Mouse (Mus musculus) left cerebral cortex, postnatal 36 days (tissue): Measurements from ENCODE around the gene Spata17. TPM values are rescaled to one million over a fixed set of nuclear protein-coding genes. Genes with fewer than 3 reads are reported as not detected.
A peak's percentile ranks its signal among the peaks of the same experiment; 100 is the strongest.
"Not testable (repeated sequence)": the region's sequence is repeated elsewhere in the genome, so short reads cannot be mapped to it uniquely, and the experiment has no call there.

Source experiments
- DNase-seq, 2 experiments: peaks; one replicate each; pipeline ENCODE4 v3.0.0; 2021 to 2022; ENCODE audit warnings: low spot score in 2 of 2, mixed read lengths in 1 of 2
- intact Hi-C: fragments of 180-260 bp; cut with DNase I; formaldehyde crosslinking; loops from one replicate; pipeline ENCODE4 v1.15.1; 2025
- total RNA-seq, 2 experiments: library from RNA; stranded (reverse); gene quantifications; 2 replicates each; pipeline ENCODE4 v1.2.3; 2021

Gene Spata17
- total RNA-seq, 2 experiments from 2014 or later, result 0.64 TPM; not detected in 1

DNA sequence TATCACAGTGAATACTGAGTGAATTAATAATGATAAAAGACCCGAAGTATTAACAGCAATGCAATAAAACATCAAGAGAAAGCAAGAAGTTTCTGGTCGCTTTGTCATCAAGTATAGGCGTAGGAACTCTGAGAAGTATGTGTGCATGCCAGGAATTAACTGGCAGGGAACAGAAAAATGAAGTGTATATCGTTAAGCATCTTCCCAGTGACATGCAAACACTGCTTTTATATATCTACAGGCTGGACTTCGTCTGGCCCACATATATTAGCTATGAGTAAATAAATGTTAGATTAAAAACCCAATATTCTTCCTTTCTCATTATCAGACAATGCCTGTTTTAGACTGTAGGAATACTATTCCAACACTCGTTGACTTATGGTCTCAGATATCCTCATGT is 9.8 kb downstream of the Spata17 start:
- intact Hi-C loops, result no loop called here
- DNase-seq, result no peak

DNA sequence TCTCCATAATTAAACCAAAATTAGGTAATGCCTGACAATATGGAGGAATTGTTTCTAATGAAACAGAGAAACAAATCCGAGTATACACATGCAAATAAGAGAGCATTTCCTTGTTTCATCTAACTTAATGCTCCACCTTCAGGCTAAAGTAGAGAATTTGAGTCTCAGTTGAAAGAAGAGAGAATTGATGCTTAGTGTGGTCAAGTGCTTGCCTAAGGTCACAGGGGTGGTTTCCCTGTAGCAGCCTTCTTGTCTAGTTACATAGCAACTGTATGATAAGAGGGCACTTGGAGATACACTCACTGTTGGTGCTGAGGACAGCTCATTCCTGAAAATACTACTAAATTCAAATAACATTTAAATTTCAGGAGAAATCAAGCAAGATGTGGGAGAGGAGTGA is 36.7 kb downstream of the Spata17 start:
- intact Hi-C loops, result no loop called here
- no peak for DNase-seq

DNA sequence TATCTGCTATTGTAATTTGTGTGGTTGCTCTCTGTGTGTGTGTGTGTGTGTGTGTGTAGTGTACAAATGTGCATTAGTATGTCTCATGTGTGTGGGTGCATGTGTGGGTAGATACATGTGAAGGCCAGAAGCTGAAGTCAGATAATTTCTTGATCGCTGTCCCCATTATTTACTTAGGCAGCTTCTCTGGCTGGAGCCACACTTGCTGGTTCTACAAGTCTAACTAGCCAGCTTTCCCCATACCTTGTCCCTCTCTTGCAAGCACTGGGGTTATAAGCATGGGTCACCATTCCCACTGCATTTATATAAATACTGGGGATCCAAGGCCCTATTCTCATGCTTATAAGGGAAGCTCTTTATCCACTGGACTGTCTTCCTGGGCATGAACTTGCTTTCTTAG is 39.3 kb downstream of the Spata17 start:
- intact Hi-C loops, result no loop called here
- no peak for DNase-seq

DNA sequence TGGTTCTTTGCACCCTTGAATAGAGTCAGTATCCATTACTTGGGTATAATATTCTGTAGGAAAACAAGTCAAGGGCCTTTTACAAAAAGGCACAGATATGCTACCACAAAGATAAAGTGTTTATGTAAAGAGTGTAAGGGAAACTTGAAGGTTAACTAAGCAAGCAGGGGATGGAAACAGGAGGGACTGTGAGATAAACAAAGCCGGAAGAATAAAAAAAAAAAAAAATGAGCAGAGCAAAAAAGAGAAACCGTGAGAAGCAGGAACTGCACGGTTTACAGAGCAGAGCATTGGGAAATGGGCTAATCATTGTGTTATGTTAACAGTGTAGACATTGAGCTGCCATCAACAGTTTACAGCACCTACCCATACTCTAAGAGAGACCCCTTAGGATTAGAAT is 44.9 kb downstream of the Spata17 start:
- no peak for DNase-seq
- intact Hi-C loops, result no loop called here

GRCm38 (mm10) chr1:187169646-187170045 is 45.6 kb downstream of the Spata17 start:
- DNase-seq, result no peak
- intact Hi-C loops, result no loop called here

DNA sequence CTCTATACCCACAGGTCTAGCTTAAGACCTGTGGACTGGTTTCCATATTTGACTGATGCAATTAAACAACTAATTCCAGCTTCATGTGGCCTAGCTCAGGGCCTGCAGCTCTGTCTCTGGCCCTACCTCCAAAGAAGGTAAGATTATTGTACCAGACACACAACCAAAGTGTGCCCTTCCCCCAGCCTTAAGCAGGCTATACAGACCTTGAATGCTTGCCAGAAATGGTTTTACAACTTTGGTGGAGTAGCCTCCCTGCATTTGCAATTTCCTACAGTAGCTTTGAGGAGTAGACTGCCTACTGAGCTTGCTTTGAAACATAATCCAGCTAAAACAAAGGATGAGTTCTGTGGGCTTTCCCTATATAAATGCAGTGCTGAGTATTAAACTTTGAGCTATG is 51.7 kb downstream of the Spata17 start:
- intact Hi-C loops, result no loop called here
- DNase-seq, result no peak

DNA sequence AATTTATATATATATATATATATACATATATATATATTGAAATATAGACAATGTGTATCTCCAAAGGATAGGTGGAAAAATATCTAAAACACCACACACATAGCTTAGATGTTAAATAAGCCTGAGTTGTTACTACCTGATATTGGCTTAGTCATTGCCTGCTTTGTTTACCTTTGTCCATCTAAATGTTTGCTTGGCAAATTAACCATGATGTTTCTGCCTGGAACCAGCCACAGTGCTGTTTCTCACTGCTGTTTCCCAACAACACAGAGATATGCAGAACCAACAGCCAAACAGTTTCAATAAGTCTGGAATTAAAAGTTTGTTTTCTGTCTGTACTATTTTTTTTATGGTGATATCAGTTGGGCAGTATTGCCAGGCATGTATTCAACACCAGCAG is 59.6 kb downstream of the Spata17 start:
- DNase-seq, result no peak
- intact Hi-C loops, result no loop called here

- intact Hi-C loops, result no loop called here
- no peak for DNase-seq
Measured at GRCm38 (mm10) chr1:187153681-187154080, 61.6 kb downstream of the Spata17 start.

- DNase-seq, result no peak
- intact Hi-C loops, result no loop called here
Measured at GRCm38 (mm10) chr1:187152571-187152970, 62.7 kb downstream of the Spata17 start.

DNA sequence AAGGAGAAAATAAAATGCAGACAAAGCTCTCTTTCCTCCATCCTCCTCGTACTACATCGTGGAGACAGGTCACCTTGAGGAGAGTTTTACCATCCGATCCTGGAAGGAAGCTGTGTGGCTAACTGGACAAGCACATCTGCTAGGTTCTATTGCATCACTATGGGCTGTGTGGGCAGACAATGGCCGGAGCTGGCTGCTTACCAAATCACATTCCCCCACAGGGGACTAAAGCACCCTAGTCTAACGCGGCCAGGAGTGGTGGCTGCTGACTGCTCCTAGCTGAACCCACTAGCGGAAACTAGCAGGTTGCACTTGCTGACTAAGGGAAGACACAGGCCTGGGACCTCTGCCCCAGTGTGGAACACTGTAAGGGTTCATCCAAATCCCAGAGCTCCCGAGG is 72.3 kb downstream of the Spata17 start:
- DNase-seq, result no peak
- intact Hi-C loops, result no loop called here

GRCm38 (mm10) chr1:187137426-187137825 is 77.8 kb downstream of the Spata17 start:
- intact Hi-C loops, result loop anchor here (10.0 kb wide), 1 partner anchor 303 kb away; no protein-coding TSS in a partner anchor
- DNase-seq, result peak; percentile 26 to 46

DNA sequence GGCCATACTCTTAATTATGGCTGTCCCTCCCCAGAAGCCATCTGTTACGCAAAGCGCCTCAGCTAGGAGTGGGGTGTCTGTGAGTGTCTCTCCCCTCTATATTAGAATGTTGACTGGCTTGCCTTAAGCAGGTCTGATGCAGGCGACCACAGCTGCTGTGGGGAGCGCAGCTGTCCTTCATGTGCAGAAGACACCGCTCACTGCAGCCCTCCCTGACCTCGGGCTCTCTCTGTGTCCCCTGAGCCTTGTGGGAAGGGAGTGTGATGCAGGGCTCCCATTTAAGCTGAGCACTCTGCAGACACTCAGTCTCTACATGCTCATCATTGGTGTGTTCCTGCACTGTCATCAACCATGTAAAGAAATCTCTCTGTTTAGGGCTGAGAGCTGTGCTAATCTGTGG is 79.4 kb downstream of the Spata17 start:
- intact Hi-C loops, result loop anchor here (10.0 kb wide), 1 partner anchor 301 kb away; no protein-coding TSS in a partner anchor
- no peak for DNase-seq

- intact Hi-C loops, result loop anchor here (10.0 kb wide), 1 partner anchor 299 kb away; no protein-coding TSS in a partner anchor
- no peak for DNase-seq
Measured at GRCm38 (mm10) chr1:187133841-187134240, 81.4 kb downstream of the Spata17 start.

- intact Hi-C loops, result loop anchor here (10.0 kb wide), 1 partner anchor 298 kb away; no protein-coding TSS in a partner anchor
- DNase-seq, result no peak
Measured at GRCm38 (mm10) chr1:187132348-187132747, 82.9 kb downstream of the Spata17 start.

- intact Hi-C loops, DNase-seq: not testable (repeated sequence)
Measured at GRCm38 (mm10) chr1:187127548-187127947, 87.7 kb downstream of the Spata17 start.

- peak in 1 of 2 experiments; percentile 46 for DNase-seq
- intact Hi-C loops, result no loop called here
Measured at GRCm38 (mm10) chr1:187125733-187126132, 89.5 kb downstream of the Spata17 start.

GRCm38 (mm10) chr1:187124967-187125366 is 90.3 kb downstream of the Spata17 start:
- DNase-seq, result no peak
- intact Hi-C loops, result no loop called here

DNA sequence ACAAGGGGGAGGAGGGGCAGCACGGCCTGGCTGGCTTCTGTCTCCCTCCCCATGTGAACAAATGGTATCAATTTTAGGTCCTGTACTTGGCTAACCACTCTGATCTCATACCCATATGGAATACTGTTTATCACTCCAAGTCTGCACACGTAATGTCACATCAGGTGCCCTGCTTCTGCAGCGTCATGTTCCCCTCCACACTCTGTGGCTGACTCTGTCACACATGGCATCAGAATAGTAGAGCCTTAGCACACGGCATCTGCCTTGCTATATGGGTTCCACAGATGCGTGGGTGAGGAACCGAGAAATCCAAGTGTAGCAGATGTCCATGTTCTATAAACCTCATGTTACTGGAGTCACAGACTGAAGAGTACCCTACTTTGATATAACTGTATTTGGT is 96.0 kb downstream of the Spata17 start:
- DNase-seq, result peak; percentile 55 to 74
- intact Hi-C loops, result loop anchor here (1.0 kb wide), 1 partner anchor 75 kb away; no protein-coding TSS in a partner anchor

- DNase-seq, result no peak
- intact Hi-C loops, result no loop called here
Measured at GRCm38 (mm10) chr1:187118108-187118507, 97.2 kb downstream of the Spata17 start.

DNA sequence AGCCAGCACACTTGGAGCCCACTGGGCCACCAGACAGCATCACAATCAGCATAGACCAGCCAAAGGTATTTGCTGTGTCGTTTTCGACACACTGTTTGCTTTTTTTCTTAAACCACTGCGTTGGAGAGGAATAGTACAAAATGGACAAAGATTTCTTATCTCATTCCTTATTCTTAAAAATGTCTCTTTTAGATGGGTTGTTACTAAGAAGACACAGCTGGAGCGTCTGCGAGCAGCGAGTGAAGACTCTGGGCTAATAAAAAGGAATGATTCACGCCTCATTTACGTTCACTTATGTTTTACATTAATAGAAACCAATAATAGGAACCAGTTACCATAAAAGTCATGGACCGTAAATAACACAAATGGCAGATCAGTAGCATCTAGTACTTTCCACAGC is 101.5 kb downstream of the Spata17 start:
- intact Hi-C loops, result no loop called here
- no peak for DNase-seq

- intact Hi-C loops, result no loop called here
- no peak for DNase-seq
Measured at GRCm38 (mm10) chr1:187102130-187102529, 113.1 kb downstream of the Spata17 start.

DNA sequence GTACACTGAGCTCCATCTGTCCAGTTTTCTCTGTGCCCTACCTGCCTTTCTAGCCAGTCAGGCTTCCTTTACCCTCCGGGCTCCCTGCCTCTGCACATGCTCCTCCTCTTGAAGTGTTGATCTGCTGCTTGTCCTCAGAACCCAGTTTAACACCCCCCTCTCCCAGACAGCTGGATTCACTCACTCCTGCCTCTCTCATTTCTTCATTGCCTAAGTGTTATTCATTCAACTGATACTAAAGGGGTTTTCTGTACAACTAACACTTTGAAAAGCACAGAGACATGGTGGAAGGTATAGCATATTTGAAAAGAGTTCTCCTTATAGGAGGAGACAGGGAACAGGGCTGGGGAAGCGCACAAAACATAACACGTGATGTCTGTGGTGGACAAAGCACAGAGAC is 114.1 kb downstream of the Spata17 start:
- DNase-seq, result no peak
- intact Hi-C loops, result no loop called here
